Mouse (Mus musculus) right cerebral cortex, postnatal 14 days (tissue): ENCODE data around the gene D430041D05Rik.
"Not testable (repeated sequence)": the region's sequence is repeated elsewhere in the genome, so short reads cannot be mapped to it uniquely, and the experiment has no call there.

Source experiments
- DNase-seq: peaks from one replicate; pipeline ENCODE4 v3.0.0; 2022

Gene D430041D05Rik

DNA sequence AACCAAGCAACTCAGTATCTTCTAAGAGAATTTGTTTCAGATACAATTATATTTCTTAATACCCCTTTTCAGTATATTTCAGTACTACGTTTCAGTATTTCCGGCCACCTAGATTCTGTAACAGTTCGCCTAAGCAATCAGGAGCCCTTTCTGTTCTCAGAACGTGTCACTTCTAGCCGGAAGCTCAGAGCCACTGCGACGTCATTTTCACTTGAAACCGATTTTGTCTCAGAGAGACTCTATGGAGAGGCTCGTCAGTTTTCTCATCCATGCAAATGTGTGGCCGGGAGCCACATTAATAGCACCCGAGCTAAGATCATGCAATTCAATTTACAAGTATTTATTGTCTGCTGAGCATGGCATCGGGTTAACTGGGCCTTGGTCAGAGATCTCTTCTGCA lies 266.8 kb downstream of the D430041D05Rik start:
- DNase-seq, result no peak

DNA sequence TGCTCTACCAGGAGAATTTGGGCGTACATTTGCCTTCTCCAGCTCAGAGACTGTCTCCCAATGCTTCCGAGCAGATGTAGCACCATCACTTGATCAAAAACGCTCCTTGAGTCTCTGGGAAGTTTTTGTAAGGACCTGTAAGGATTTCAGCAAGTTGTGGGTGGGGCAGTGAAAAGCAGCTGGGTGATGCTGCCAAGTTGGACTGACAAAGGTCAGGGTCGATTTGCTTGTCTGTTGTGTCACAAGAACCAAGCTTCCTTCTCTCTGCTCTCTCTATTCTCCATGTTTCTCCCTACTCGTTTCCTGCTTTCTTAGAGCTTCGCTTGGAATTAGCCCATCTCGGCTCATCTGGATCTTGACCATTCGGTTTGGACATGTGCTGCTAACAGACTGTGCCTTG lies 268.7 kb downstream of the D430041D05Rik start:
- DNase-seq, result no peak

DNA sequence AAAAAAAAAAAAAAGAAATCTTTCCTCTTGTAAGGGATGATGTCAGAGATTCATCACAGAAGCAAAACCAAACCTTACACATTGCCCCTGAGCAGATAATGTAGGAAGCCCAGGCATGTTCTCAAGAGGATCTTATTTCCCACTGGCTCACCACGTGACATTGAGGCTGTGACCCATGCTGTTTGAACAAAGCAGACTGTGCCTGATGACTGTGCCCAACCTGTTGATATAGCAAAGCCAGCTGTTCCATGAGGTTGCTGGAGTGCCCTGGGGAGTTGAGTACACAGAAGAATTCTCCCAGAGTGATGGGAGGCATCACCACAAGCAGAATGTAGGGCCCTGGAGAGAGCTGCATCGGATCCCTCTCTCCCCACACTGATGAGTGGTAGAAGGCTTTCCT lies 274.9 kb downstream of the D430041D05Rik start:
- DNase-seq, result no peak

DNA sequence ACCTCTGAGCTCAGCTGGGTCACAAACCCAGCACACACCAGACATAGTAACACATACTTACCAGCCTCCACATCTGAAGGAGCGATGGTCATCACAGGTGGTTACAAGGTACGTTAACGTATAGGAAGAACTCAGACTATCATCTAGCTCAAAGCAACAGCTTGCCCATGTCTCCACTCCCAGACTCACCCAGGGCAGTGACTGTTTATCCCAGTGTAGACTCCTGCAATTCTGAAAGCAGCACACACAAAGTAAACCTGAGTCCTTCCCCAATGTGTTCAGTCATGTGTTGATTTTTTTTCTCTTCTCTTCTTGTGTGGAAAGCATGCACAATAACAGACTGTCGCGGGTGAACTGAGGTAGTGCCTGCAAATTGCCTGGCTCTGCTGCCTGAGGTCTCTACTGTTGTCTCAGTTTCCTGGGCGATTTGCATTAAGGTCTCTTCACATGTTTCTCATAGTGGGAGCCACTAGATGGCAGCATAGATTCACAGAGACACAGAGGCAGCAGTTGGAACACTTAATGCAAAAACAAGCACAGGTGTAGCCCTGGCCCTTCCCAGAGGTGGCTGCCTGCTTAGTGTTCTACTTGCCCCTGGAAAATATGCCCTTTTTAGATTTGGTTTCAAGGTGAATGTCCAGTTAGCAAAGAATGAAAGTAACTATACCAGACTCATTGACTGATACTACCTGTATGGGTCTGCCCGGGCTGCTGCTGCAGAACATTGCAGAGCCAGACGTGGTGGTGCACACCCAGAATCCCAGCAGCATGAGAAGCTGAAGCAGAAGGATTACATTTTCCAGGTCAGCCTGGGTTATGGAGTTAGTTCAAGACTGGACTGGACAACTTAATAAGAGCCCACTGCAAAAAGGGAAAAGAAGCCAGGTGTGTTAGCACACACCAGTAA lies 276.4 kb downstream of the D430041D05Rik start:
- DNase-seq, result peak; percentile 38

DNA sequence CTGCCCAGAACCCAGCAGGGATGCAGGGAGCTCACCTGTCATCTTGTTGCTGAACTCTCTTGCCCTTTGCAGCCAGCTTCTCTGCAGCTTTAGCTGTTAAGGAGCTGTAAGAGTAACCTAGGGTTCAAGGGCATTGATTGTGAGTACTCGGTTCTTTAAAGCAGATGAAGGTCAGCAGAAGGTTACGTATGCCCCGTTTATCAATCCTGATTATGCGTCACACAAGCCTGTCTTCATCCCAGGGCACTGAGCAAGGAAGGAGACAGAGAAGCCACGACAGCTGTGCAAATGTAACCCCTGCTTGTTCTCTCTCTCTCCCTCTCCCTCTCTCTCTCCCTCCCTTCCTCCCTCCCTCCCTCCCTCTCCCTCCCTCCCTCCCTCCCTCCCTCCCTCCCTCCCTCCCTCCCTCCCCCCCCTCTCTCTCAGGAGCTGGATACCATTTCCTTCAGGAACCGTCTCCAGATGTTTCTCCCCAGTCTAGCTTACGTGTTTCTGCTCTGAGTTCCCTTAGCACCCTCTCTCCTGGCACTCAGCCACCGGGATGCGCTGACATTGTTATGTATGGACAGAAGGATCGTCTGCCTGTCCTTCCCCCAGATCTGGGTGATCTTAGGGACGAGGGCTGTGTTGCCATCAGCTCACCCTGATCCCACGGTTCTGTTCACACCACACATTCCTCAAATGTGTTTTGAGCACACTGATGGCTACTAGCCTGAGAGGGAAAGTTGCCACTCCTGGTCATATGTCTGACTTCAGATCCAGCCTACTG lies 277.6 kb downstream of the D430041D05Rik start:
- DNase-seq, result no peak

DNA sequence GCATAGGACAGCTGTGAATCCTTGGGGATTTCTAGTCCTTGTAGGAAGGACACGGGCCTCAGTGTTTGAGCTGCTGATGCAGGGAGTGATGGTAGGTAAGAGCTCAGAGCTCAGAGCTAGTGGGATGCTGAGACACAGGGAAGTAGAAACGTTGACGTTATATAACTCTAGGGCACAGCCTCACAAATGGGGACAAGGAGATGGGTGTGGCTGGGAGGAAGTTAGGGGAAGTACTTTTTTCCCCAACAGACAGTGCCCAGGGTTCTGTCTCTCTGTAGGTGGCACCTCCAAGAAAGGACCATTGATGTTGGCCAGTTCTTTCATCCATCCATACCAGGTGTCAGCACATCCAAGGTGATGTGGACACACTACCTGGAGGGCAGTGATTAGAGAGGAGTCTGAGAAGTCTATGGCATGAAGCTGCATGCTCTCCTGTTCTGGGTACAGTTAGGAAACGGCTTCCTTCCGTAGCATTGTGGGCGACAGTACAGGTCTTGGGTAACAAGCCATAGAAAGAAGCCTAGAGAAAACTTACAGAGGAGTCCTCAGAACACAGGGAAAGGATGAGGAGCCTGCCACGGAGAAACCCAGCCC lies 278.4 kb downstream of the D430041D05Rik start:
- DNase-seq, result no peak

DNA sequence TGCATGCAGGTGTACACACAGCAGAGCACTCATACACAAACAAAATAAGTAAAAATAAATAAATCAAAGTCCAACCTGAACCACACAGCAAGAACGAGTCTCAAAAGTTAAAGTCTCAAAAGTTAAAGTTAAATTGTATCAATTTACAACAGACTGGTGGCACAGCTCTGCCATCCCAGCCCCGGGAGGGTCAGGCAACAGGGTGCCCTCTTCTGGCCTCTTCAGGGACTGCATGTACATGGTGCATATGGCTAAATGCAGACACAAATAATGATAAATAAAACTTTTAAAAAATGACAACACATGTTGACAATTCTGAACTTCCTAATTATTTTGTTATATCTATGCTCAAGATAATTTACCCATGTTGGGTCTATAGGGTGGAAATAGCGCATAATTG lies 279.8 kb downstream of the D430041D05Rik start:
- peak; percentile 39 for DNase-seq

DNA sequence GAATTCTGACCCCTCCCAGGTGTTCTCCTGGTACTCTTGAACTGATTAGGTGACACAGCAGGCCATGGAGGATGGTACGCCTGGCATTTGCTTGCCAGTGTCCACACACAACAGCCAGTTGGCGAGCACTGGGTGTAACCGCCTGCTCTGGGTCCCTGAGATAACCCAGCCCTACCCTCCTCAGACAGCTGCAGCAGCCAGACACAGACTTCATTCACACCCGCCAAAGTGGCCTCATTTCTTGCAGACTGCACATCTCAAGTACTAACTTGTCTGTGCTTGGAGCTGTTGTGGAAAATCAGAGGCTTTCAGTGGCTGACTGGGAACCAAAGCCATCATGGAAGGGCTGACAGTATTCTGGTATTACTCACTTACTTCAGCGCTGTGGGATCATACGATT lies 280.6 kb downstream of the D430041D05Rik start:
- DNase-seq, result no peak

DNA sequence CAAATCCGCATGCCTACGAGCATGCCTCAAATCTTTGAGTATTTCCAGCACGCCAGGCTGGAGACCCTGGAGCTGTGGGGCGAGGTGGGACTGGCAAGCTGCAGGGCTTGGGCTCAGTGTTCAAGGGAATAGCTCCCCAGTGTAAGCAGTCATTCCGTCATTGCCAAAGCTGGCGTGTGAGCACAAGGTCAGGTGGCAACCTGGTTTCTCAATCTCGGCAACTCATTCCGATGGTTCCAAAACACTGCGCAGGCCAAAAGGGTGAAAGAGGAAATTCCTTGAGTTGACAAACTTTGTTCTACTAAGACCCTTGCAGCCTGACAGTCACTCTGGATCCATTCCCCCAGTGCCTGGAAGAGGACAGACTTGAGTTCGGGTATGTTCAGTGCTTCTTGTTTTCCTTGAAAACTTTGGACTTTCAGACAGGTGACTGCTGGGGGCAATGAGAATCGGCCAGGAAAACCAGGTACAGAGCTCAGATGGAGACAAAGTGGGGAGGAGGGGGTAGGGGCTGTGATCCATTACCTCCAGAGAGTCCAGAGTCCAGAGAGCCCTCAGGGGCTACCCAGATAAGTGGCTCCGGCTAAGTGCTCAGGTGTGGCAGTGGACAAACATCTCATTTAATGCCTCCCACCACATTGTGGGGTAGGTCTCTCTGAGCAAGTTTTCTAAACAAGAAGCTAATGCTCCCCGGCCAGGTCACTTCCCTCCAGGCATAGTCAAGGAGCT lies 281.8 kb downstream of the D430041D05Rik start:
- no peak for DNase-seq

DNA sequence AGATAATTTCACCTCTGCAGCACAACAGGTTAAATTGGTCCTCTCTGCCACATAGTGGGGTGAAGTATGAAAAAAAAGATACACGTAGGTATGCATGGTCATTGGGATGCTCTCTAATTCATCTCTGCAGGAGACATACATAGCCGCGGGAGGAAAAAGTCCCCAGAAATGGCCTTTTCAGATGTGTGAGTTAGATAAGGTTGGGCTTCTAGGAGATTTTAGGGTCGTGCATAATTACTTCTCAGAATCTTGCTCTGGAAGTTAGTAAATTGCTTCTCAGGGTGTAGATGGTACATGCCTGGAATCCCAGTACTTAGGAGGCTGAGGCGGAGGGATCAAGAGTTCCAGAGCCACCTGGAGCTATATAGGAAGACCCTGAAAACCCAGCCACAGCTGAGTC lies 286.7 kb downstream of the D430041D05Rik start:
- DNase-seq, result no peak

DNA sequence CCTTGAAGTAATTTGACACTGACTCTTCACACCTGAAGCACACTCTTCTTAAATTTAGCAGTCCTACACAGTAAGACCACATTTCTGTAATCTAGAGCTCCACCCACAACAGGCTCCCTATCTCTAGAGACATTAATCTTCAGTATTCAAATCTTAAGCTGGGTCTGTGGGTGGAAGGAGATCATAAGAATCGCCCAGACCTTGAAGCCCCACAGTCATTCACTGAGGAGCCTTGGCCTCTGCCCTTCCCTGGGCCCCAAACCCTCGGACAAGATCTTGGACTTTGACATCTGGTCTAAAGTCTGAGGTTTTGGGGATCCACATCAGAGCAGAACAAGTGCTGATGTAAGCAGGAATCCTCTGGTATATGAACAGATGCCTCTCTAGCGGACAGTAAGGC lies 287.3 kb downstream of the D430041D05Rik start:
- DNase-seq, result no peak

DNA sequence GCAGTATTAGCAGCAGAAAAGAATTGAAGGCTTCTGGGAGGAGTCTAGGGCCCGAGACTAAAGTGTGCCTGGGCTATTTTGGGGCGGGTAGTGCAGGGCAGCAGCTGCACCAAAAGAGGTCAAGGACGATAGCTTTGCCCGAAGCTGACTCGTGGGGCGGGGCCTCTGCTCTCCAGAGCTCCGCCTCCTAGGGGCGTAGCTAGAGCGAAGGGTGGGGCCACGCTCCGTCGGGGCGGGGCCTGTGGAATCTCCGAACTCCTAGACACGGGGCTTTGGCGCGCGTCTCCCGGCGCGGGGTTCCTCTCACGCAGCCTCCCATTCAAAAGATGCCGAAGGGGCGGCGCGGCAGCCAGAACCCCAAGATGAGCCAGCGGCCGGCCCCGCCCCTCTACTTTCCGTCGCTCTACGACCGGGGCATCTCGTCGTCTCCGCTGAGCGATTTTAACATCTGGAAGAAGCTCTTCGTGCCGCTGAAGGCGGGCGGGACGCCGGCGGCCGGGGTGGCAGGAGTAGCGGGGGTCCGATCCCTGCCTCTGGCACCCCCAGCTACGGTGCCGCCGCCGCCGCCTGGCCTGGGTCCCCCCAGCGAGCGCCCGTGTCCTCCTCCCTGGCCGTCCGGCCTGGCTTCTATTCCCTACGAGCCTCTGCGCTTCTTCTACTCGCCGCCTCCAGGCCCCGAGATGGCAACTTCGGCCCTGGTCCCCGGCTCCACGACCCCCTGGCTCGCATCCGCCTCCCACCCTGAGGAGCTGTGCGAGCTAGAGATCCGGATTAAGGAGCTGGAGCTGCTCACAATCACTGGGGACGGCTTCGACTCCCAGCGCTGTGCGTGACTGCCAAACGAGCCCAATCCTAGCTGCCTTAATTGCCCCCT lies 288.1 kb downstream of the D430041D05Rik start, which contains the start of gene A930018P22Rik:
TSS of gene A930018P22Rik (plus strand) at position 265 of the 874 bp plus-strand sequence.
- DNase-seq, result peak; percentile 84

DNA sequence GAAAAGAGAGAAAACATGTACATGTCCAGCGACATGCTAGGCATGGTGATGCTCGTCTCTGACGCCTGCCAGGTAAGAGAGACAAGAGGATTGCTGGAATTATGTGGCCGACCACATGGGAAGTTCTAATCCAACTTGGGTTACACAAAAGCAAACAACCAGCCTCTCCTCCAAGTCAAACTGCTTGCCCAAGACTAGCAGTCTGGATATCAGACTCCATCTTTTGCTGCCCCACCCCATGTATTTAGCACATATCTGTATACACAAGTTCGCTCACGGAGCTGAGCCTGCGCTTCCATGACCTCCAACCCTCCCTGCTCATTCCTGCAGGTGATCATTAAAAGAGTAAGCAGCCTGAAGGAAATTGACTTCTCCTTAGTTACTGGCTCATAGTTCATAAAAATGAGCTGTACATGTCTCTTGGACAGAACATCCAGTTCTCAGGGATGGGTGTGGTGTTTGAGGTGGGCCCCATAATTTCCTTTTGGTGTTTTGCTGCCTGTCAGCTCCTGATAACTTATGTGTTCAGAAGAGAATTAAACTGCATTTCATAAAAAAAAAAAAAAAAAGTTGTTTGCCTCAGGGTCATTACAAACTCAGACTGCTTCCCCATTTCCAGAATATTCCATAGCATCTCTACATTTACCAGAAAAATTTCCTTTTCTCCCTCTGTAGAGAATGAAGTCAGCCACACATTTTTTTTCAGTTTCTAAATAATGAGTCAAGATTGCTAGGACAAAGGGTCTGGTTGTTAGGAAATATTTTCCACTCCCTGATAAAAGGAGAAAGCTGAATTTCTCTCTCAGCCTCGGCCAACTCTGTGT lies 288.9 kb downstream of the D430041D05Rik start:
- no peak for DNase-seq

DNA sequence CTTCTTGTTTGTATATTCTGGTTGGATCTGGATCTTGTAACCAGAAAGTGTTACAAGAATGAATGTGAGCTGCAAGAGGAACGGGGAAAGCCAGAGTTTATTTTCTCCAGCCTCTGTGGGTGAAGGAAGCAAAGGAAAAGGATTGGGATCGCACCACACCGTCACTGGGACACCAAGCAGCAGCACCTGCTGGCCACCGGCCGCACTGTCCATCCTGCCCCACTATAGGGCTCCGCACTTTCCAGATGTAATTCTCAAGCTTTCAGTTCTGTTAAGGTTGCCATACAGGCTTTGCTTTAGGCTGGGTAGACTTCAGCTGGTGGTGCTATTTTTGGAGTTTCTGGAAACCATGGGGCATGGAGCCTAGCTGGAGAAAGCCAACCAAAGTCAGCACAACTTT lies 290.5 kb downstream of the D430041D05Rik start:
- DNase-seq, result no peak

DNA sequence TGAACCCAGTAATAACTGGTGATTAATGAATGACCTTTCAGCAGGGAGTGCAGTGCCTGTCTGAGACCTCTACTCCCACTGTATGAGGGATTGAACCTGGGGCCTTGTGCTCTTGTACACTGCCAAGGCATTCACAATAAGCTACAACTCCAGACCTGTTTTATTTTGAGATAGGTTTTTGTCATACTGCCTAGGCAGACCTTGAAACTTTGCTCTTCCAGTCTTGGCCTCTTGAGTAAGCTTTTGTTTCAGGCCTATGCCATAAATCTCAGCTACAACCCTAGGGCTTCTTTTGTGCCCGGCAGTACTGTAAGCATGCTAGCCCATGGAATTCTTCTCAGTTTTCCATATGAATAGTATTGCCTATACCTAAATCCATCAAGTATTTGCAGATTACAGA lies 291.7 kb downstream of the D430041D05Rik start:
- no peak for DNase-seq

DNA sequence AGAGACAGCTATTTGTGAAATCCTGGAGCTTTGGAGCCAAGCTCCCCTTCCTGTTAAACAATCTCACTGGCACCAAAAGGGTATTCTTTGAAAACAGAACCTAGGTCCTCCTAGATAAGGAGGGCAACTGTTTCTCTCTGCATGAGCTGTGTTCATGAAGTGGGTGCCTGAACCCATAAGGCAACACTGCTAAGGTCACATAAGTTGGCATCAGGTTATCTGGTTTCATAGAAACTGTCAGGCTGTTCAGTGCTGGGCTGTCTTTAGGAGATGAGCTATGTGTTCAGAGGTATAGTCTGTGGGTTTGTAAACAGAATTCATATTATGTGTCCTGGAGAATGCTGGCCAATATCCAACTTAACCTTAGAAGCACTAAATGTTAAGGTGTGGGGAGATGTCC lies 293.6 kb downstream of the D430041D05Rik start:
- not testable (repeated sequence) for DNase-seq

DNA sequence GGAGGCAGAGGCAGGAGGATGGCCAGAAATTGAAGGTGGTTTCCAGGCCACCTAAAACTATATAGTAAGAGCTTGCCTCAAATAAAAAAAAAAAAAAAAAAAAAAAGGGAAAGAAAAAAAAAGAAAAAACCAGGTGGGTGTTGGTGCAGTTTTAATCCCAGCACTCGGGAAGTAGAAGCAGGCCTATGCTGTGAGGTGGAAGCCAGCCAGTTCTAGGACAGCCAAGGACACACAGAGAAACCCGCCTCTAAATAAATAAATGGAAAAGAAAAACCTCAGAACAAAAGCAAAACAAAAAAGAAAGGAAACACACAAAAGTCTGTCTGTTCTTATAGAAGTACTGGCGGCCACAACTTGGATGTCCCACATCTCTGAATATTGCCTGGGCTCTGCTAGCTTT lies 295.9 kb downstream of the D430041D05Rik start:
- DNase-seq, result no peak

DNA sequence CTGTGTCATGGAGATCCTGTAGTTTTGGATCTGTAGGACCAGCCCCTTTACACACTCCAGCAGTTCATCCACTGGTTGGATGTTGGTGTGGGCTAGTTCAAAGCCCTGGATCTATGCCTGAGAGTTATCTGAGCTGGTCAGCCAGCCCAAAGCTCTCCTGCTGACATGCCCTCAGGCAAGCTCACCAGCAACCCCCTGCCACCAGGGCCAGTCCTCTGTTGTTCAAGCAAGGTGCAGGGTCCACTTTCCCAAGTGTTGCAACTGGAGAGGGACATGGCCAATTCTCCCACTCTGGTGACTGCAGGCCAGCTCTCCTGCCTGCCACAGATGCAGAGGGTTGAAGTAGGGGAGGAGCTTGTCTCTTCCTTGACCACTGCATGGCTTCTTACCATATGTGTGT lies 297.2 kb downstream of the D430041D05Rik start:
- DNase-seq, result not testable (repeated sequence)

DNA sequence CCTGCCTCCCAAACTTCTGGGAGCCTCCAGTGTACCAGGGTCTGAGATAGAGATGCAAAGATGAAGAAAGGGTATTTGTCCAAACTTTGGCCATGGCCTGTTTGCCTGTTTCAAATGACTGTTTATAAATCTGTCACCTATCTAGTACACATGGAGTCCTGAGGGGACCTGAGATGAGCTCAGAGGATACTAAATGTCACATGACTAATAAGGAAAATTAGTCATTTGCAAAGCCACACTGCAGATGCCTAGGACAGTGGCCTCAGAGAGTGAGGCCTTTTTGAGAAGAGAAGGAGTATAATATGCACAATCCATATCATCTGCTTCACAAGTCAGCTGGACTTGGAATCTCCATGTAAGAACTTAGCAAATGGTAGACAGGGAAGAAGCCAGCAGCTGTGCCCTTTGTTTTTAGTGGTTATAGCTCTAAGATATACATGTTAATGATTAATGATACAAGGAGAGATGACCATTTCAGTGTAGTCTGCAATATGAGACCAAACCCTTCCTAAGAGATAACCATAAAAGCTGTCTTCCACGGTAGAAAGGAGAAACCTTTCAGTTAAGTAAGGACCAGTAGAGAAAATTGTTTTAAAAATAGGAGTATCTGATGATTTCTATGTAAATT lies 299.5 kb downstream of the D430041D05Rik start:
- not testable (repeated sequence) for DNase-seq

DNA sequence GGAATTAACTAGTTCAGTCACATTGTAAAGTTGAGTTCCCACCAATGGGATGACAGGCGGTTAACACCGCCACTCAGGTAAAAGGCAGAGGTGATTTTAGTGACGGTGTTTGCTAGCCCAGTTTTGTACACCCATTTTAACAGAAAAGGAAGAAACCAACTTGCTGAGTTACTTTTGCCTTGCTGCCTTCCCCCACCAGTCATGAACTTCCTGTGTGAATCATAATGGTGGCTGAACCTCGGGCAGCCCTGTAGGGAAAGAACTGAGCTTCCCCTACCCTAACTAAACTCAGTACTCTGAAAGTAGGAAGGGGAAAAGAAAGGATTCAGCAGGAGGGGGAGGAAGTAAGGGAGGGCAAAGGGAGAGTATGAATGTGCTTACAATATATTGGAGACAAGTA lies 300.8 kb downstream of the D430041D05Rik start:
- DNase-seq, result no peak
